ENCODE assay signal across 14 mouse cellular contexts in the genomic region with DNA sequence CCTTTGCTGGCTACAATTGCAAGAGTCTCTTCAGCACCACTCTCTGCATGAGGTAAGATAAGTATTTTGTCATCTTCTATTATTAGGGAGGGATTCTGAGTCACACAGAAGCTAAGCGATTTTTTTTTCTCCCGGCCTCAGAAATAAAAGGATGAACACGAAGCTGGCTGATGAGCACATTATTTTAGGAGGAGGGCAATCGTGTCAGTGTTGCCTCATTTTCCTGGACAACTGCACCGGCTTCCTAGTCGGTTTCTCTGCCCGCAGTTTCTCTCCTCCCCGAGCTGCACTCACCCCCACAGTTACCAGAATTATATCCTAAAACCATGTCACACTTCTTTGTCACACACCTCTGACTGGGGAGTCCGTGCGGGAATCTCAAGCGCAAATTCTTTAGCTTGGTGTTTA. TPM values are rescaled to one million over a fixed set of nuclear protein-coding genes. Genes with fewer than 3 reads are reported as not detected.
DNase-seq lines count a peak whose midpoint lies in the region; ATAC-seq and TF ChIP-seq lines count a peak whose summit lies in the region.
"Had no signal": no experiment of that assay in that cellular context is flagged by ENCODE, and none has a peak within 500 bp of the region (broad histone marks: within the 10 kb centered on the region; RNA-seq: fewer than 3 reads in every experiment).

No protein-coding gene starts in this region.

- no peak overlapping the region; the same call in 1 of the 2 replicates for H3K4me3 ChIP-seq in layer of hippocampus, adult 2 months
- H3K4me3 ChIP-seq in heart, embryonic 16.5 days (ENCODE audit: low read length): peak overlapping the region; percentile 9; the same call in 1 of the 2 replicates
- H3K4me3 ChIP-seq in thymus, adult 2 months (ENCODE audit: control insufficient read depth, insufficient read depth, low read length): no peak overlapping the region
- no peak overlapping the region for H3K4me3 ChIP-seq in intestine, postnatal 0 days (ENCODE audit: low read depth, low read length)
- H3K4me3 ChIP-seq: embryonic facial prominence, embryonic 10.5 days; forebrain, embryonic 12.5 days; limb, embryonic 12.5 days; megakaryocyte, embryonic 14.5 days had no signal

- 34% methylated on average over 11 of the region's 11 CpGs for WGBS in heart, embryonic 16.5 days
- 93% methylated on average over 11 of the region's 11 CpGs for WGBS in thymus, adult 2 months
- 68% methylated on average over 11 of the region's 11 CpGs for WGBS in intestine, postnatal 0 days

- ATAC-seq in heart, embryonic 16.5 days (replicated peaks; ENCODE audit: extremely low read depth, insufficient read depth, low FRiP score): no peak
- no peak for ATAC-seq in intestine, postnatal 0 days

- no peak for TF ChIP-seq POLR2A in thymus, adult 2 months (IDR thresholded peaks at IDR 0.05; ENCODE audit: control insufficient read depth, extremely low read depth, insufficient read depth, low read length, poor library complexity)

- H3K9me3 ChIP-seq in heart, embryonic 16.5 days (replicated peaks; ENCODE audit: control insufficient read depth, low read length): no peaks in the 10 kb centered on the region
- no peaks in the 10 kb centered on the region for H3K9me3 ChIP-seq in intestine, postnatal 0 days (ENCODE audit: control insufficient read depth)
- H3K9me3 ChIP-seq: embryonic facial prominence, embryonic 10.5 days; forebrain, embryonic 12.5 days; G1E; limb, embryonic 12.5 days; megakaryocyte, embryonic 14.5 days had no signal

- peak overlapping the region; percentile 55 for H3K4me2 ChIP-seq in heart, embryonic 16.5 days (ENCODE audit: low read depth, low read length)
- H3K4me2 ChIP-seq in intestine, postnatal 0 days (replicated peaks; ENCODE audit: low read depth): no peak overlapping the region
- H3K4me2 ChIP-seq: forebrain, embryonic 12.5 days; limb, embryonic 12.5 days had no signal

- no peaks in the 10 kb centered on the region for H3K27me3 ChIP-seq in heart, embryonic 16.5 days (ENCODE audit: control insufficient read depth, insufficient read depth, low read length)
- H3K27me3 ChIP-seq in thymus, adult 2 months (ENCODE audit: control insufficient read depth, insufficient read depth, low read length): no peaks in the 10 kb centered on the region
- H3K27me3 ChIP-seq in intestine, postnatal 0 days (replicated peaks; ENCODE audit: control insufficient read depth, insufficient read depth, low read length): no peaks in the 10 kb centered on the region
- H3K27me3 ChIP-seq: forebrain, embryonic 12.5 days; limb, embryonic 12.5 days had no signal

- H3K4me1 ChIP-seq in heart, embryonic 16.5 days (ENCODE audit: control insufficient read depth, insufficient read depth, low read length): peaks cover 5% of the 10 kb centered on the region
- 0 out of 2 replicates have a peak, but pooled peaks cover 2% of the 10 kb centered on the region for H3K4me1 ChIP-seq in thymus, adult 2 months (replicated peaks; ENCODE audit: control insufficient read depth, insufficient read depth, low read length)
- no peaks in the 10 kb centered on the region for H3K4me1 ChIP-seq in intestine, postnatal 0 days (replicated peaks; ENCODE audit: control insufficient read depth, insufficient read depth, low read length)
- H3K4me1 ChIP-seq: forebrain, embryonic 12.5 days; limb, embryonic 12.5 days had no signal

- H3K9ac ChIP-seq in heart, embryonic 16.5 days (ENCODE audit: low read length): peak overlapping the region; percentile 19
- H3K9ac ChIP-seq in intestine, postnatal 0 days (ENCODE audit: low read depth, low read length): no peak overlapping the region
- H3K9ac ChIP-seq: forebrain, embryonic 12.5 days; limb, embryonic 12.5 days had no signal

- H3K27ac ChIP-seq in layer of hippocampus, adult 2 months: peak overlapping the region; percentile 52; the same call in 1 of the 2 replicates
- H3K27ac ChIP-seq in heart, embryonic 16.5 days (ENCODE audit: low read length): no peak overlapping the region
- no peak overlapping the region for H3K27ac ChIP-seq in thymus, adult 2 months (ENCODE audit: control insufficient read depth, insufficient read depth, low read length)
- H3K27ac ChIP-seq in intestine, postnatal 0 days (ENCODE audit: low read depth, low read length): no peak overlapping the region
- H3K27ac ChIP-seq: embryonic facial prominence, embryonic 10.5 days; forebrain, embryonic 12.5 days; limb, embryonic 12.5 days had no signal

- no peak for DNase-seq in layer of hippocampus, adult 2 months (ENCODE audit: low spot score in 2 of 2)
- no peak for DNase-seq in layer of hippocampus, postnatal 36 days
- DNase-seq in 416B (ENCODE audit: low read depth) (peak; percentile 88), MN1 (ENCODE audit: low spot score) (peak; percentile 70)
- DNase-seq in thymus, adult 2 months: no peak
- DNase-seq: cerebellum, adult 11 months; kidney, postnatal 14 days had no signal

- no peaks in the 10 kb centered on the region for H3K36me3 ChIP-seq in heart, embryonic 16.5 days (ENCODE audit: control insufficient read depth, insufficient read depth)
- H3K36me3 ChIP-seq in thymus, adult 2 months (ENCODE audit: control insufficient read depth, insufficient read depth, low read length): no peaks in the 10 kb centered on the region
- H3K36me3 ChIP-seq in intestine, postnatal 0 days (ENCODE audit: control insufficient read depth, insufficient read depth): no peaks in the 10 kb centered on the region
- H3K36me3 ChIP-seq: embryonic facial prominence, embryonic 10.5 days; forebrain, embryonic 12.5 days; G1E; limb, embryonic 12.5 days had no signal

- TF ChIP-seq CTCF in layer of hippocampus, adult 2 months (conservative IDR thresholded peaks at IDR 0.05): no peak
- TF ChIP-seq CTCF in thymus, adult 2 months (IDR thresholded peaks at IDR 0.05; ENCODE audit: borderline replicate concordance, control insufficient read depth, extremely low read depth, insufficient read depth, low read length, poor library complexity): no peak
- no peak for TF ChIP-seq CTCF in intestine, postnatal 0 days (IDR thresholded peaks at IDR 0.05; ENCODE audit: low read depth)

RNA-seq across cellular contexts. Expression of a gene that starts 12.2 kb away (rescaled TPM):
- 10 to 100 TPM; 64.9 to 66.7 TPM for total RNA-seq in layer of hippocampus, adult 2 months (2021)
- total RNA-seq in layer of hippocampus, postnatal 36 days (2021): 10 to 100 TPM; 83.1 to 84.7 TPM
- polyA plus RNA-seq in heart, embryonic 16.5 days (2015; fragmentation: Nextera tagmentation; extraction: Ambion mirVana): 39.4 and 40.7 TPM in 2 replicates
- polyA plus RNA-seq in thymus, adult 2 months (2012; rRNA removed): 43.9 and 46.1 TPM in 2 replicates
- 27.9 and 34.6 TPM in 2 replicates for polyA plus RNA-seq in intestine, postnatal 0 days (2015; fragmentation: Nextera tagmentation; extraction: Ambion mirVana)
- polyA plus RNA-seq: G1E had no signal

Comparison
In these comparisons a context has a peak if more than half of its experiments do, and no peak if none do; other contexts are left out.
1. DNase-seq: peak in 416B (single experiment) and MN1 (single experiment); none in layer of hippocampus, adult 2 months (0 of 2), layer of hippocampus, postnatal 36 days (0 of 2) and thymus, adult 2 months (single experiment).